Mouse (Mus musculus): ENCODE measurements around the gene Nectin3. TPM values are rescaled to one million over a fixed set of nuclear protein-coding genes. Genes with fewer than 3 reads are reported as not detected.
A peak's percentile ranks its signal among the peaks of the same experiment; 100 is the strongest.

Gene Nectin3
- 19.0 and 28.5 TPM in 2 replicates for polyA plus RNA-seq (2012; rRNA removed)

DNA sequence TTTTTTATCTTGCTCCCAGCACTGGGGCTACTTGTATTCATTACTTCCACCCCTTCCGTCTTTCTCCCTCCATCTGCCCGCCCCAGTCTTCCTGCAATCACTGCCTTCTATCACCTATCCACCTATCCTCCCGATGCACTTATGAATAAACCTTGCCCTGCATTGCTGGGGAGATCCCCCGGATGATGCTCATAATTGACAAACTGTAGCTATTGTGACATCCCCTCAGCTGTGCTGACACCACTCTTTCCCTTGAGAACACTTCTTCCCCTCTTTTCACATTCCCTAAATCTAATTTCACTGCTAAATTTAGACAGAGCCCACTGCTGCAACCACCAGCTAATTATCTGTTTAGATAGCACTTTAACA lies at the start of gene Nectin3:
Nectin3 (minus strand) TSS at position 105 of the 369 bp plus-strand sequence.
- DNase-seq (ENCODE audit: low read depth, low spot score), result no peak
- 6% methylated on average over 4 of the region's 4 CpGs for WGBS

DNA sequence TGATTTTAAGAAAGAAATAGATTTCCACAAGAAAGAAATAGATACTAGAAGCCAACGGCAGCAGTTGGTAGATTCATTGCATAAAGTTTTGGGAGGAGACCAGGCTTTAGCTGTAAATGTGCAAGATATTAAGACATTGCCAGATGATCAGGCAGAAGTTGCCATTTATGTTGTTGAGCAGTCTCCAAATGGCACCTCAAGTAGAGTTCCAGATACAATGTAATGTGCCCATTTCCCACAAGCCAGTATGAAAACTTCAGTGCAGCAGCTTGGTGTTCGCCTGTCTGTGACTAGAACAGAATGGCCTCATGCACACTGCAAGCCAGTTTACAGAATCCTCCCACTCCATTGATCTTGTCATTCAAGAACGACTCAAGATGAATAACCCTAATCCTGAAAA lies 39.8 kb upstream of the Nectin3 start:
- WGBS, result 92% methylated on average over 3 of the region's 3 CpGs
- no peak for DNase-seq (ENCODE audit: low read depth, low spot score)

DNA sequence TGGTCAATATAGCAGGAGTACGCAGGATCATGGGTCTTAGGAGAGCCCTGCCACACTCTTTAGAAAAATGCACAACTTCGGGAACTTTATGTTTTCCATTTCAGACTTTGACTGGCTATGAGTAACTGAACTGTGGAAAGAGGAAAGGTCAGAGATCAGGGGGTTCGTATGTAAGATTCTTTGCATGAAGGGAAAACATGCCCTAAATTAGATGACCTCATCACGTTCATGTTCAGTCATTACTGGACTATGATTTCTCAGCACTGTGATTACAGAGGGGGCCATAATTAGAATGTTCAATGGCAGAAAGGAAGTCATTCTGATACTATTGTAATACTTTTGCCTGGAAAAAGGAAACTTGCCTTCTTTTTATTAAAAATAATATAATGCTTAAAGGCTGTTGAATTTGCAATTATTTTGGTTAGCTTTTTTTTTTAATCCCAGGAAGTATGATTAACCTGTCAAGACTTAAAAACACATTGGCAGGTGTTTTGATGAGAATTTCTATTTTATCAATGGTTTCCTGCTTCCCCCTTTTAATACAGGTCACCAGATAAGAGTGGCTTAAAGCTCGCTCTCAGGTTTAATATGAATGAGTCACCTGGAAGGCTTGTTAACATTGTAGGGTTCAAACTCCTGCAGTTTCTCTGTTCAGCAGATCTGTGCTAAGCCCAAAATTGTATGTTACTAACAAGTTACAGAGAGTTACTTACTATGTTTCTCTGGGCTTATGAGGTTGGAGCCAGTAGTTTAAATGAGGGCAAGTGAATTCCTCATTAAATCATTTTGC lies 34.3 kb upstream of the Nectin3 start:
- WGBS, result 65% methylated on average over 5 of the region's 5 CpGs
- DNase-seq (ENCODE audit: low read depth, low spot score), result no peak

DNA sequence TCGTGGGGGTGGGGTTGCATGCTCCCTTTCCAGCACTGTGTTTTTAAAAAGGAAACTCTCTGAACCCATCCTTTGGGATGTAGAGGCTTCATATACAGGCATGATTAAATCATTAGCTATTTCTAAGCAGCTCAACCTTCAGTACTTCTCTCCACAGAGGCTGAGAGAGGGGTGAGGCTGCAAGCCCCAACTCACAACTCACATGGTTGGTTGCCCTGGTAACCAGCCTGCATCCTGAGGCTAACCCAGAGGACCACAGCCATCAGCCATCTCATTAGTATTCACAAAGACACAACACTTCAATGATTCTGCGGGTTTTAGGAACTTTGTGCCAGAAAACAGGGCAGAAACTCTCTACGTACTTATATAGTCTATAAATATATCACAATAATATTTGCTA lies 32.7 kb upstream of the Nectin3 start:
- DNase-seq (ENCODE audit: low read depth, low spot score), result no peak
- 77% methylated on average over 3 of the region's 3 CpGs for WGBS

DNA sequence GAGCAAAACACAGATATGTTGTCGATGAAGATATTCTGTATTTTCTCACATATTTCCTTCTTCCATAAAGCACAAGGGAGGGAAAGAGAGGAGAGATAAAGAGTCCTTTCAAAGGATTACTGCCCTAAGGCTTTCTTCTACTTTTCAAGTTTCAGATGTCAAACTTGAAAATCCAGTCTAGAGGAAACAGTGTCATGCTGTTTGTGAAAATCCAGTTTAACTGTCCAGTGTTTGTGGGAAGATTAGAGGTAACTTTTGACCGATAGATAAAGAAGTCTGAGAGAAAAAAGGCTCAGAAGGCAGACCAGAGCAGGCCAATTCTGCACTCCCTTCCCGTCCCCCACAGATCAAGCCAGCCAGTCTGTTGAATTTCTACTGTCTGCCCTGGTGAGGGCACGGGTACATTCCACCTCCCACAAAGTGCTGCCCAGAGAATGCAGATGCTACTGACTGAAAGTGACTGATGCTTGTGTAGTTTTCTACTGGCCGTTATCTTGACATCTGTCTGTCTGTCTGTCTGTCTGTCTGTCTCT lies 22.6 kb upstream of the Nectin3 start:
- WGBS, result 46% methylated on average over 5 of the region's 5 CpGs
- DNase-seq (ENCODE audit: low read depth, low spot score), result no peak

DNA sequence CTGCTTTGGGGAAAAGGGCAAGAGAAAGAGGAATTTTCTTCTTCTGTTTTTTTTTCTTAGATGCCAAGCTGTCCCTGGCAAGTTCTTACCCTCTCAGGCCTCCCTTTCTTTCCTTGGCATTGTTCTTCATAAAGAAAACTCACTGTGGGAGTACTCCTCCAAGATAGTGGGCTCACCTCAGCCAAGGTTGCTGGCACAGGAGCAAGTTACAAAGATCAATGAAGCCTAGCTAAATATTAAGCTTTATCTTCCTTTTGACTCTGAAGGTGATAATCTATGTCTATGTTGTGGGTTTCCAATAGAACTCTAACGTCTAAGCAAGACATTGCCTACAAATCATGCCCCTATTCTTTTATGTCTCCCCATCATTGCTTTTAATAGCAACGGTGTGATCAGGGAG lies 21.3 kb upstream of the Nectin3 start:
- DNase-seq (ENCODE audit: low read depth, low spot score), result no peak
- 39% methylated on average over 2 of the region's 2 CpGs for WGBS

DNA sequence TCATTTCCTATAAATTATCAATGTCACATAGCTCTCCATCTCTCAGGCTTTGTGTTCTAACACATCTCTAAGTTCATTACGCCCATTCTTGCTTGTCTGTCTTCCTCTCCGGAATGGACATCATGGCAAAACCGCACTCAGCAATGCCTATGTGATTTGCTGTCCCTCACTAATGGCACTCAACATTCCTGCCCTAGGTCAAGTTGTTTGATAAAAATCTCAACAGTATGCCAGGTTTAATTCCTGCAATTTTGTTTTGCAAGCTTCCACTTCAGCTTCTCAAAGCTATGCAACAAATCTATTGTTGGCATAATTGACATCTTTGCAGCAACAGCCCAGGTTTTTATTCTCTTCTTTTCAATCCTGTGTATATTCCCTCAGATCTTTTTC lies 9.6 kb upstream of the Nectin3 start:
- no peak for DNase-seq (ENCODE audit: low read depth, low spot score)
- WGBS, result 76% methylated on average over 3 of the region's 3 CpGs

DNA sequence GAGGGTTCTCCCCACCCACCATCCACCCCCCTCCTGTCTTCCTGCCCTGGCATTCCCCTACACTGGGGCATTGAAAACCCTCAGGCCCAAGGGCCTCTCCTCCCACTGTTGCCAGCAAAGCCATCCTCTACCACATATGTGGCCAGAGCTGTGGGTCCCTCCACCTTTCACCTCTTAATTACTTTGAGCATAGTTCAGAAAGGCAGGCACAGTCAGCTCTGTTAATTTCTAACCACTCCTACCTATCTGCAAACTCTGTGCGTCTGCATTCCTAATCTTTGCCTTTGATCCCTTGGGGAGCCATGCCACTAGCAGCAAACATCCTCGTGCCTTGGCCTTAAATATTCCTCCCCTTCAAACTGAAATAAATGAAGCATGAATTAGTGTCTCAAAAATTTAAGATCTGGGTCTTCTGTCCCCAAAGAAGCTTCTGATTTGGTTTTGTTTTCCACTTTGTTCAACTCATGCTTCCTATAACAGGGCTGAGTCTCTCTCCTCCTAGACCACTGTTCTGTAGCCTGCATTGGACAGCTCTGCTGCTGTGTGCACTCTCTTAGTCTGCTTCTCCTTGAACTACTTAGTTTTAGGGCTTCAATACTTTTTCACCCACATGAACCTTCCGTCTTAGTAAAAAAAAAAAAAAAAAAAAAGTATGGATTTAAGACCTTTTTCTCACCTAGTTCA lies 9.1 kb upstream of the Nectin3 start:
- 46% methylated on average over 3 of the region's 3 CpGs for WGBS
- DNase-seq (ENCODE audit: low read depth, low spot score), result no peak

DNA sequence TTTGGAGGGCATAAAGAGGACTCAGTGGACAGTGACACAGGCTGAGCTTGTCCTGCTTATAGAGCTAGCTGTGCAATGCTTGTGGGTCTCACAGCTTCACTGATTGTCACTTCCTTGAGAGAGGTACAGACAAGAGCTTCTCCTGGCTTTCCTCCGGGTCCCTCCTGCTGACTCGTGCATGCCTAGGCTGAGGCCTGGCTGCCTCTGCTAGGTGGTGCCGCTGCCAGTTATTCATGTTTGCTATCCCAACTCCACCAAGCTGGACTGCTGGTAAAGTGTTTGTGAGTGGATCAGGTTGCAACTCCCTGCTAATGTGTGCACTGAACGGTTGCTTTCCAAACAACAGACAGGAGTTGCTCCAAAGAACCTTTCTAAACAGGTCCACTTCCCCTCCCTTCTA lies 5.7 kb upstream of the Nectin3 start:
- no peak for DNase-seq (ENCODE audit: low read depth, low spot score)
- 85% methylated on average over 4 of the region's 4 CpGs for WGBS

DNA sequence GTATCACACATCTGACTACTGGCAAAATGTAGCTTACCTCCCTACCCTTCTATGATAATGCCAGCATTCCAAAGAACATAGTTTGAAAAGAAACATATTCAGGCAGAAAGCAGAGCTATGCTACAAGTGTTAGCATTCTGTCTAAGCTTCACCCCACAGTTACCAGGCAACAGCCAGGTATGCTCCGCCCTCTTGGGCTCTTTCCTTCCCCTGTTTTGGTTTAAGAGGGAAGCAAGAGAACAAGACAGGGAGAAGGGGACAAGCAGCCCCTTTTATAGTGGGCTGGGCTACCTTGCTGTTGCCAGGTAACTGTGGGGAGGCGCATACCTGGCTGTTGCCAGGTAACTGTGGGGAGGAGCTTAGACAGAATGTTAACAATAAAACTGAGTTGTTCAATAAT lies 4.0 kb upstream of the Nectin3 start:
- 35% methylated on average over 2 of the region's 2 CpGs for WGBS
- DNase-seq (ENCODE audit: low read depth, low spot score), result no peak

DNA sequence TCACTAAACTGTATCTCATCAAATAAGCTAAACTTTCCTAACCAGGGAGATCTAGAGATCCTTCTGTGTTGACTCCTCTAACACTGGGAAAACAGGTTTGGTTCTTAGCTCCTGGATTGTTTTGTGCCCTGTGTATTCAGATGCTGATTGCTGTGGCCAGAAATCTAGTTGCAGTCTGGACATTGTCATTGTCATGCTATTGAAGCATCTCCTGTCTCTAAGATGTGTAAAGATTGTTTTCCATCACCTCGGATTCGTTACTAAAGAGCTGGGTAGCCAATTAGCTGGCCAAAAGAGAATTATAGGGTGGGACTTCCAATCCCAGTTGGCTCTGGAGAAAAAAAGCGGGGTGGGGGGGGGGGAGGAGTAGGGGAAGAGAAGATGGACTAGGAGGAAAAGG lies 2.4 kb upstream of the Nectin3 start:
- 87% methylated on average over 3 of the region's 3 CpGs for WGBS
- no peak for DNase-seq (ENCODE audit: low read depth, low spot score)

DNA sequence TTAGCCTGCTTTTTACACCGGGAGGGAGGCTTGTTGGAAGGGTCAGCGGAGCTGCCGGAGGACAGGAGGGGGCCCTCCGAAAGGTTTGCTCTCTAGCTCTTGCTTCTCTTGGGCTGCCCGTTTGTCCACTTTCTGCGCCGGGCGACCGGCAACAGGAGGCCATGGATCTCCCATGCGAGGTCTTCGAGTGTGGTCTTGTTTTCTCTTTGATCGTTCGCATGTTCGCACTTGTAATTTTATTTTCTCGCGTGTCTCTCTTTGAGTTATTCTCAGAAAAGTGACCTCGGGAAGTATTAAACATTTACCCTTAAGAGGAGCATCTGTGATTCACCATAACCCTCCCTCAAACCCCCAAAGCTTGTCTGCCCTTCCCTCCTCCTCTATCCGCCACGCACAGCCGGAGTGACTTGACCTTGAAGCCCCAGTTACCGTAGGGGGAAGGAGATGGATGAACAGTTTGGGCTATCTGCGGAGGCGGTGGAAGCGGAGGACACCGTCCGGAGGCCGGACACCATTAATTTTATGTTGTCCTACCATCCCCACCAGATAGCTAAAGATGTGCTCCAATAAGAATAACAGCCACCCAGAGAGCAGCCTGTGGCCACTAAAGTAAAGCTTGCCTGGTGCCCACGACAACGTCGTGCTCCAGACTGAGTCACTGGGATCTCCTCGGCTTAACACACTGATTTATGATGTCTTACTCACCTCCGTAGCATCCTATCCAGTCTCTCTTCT lies 472 bp downstream of the Nectin3 start:
- no peak for DNase-seq (ENCODE audit: low read depth, low spot score)
- 1% methylated on average over 32 of the region's 32 CpGs for WGBS

DNA sequence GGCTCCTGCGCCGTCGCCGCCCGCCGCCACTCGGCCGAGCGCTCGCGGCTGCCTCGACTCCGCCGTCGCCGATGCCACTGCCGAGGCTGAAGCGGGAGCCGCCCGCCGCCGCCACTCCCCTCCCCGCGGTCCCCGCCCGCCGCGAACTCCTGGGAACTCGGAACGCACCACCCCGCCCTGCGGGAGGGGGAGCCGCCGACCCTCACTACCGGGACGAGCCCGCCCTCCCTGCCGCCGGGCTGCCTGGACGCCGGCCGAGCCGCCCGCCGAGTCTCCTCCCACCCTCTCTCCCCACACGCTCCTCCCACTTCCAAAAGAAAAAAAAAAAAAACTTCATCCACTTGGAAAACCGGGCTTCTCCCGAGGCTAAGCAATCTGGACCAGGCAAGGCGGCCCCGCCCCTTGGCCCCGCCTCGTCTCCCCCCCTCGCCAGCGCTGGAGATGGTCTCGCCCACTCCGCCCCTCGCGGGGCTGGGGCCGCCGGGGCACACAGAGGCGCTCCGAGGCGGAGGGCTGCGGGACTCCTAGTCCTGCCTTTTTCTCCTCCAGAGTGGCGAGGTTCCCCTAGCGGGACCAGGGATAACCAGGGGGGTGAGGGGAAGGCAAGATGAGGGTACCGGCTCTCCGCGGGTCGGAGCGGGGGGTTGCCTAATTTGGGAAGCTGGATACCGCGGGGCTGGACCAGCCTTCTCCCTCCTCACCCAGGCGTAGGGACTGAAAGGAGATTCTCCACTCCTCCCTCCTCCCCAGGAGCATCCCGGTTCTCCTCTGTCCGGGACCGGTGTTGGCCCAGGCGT lies 1.2 kb downstream of the Nectin3 start:
- DNase-seq (ENCODE audit: low read depth, low spot score), result peak; percentile 77
- WGBS, result under 1% methylated on average over 78 of the region's 78 CpGs

DNA sequence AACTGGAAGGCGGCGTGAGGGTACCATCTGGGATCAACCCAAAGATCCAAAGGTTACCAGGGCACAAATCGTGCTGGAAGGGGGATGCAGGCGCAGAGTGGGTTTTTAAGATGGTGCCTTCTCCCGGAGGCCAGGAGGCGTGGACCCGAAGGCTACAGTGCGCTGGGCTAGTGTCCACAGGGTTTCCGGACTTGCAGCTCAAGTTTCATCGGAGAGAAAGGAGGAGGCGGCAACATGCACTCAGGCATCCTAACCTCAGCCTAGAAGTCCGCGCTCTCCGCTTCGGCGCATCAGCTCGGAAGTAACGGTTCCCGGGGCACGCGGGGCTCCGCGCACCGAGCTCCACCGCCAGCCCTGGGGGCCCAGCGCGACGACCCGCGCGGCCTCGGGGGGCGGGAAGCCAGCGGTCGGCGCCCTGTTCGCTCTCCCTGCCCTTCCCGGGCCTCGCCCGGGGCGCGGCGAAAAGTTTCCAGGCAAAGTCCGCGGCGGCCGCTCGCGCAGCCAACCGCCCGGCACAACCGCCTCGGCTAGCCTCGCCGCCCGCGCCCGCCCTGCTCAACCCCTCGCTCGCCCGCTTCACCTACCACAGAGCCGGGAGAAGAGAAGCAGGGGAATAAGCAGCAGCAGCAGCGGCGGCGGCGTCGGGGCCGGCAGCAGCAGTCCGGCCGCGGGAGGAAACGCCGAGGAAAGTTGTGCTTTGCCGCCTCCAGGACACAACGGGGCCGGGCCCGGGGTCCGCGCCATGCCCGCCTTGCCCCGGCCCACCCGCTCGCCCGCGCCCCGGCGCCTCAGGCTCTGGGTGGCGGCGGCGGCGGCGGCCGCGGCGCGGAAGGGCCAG lies 2.1 kb downstream of the Nectin3 start:
- under 1% methylated on average over 96 of the region's 96 CpGs for WGBS
- DNase-seq (ENCODE audit: low read depth, low spot score), result no peak

DNA sequence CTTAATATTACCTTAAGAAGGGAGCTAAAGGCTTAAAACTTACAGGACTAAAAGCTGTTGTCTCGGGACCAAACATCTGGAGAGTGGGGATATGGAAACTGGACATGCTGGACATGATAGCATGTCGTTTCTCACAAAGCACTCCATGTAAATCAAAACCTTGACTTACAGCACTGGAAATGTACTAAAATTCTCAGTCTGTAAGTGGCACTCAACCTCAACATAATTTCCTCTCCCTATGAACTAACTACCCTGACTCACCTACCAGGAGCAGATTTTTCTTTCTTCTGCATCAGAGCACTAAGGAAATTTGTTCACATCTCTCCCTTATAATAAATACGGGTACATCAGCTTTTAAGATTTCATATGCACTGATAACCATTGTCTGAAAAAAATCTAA lies 3.1 kb downstream of the Nectin3 start:
- WGBS, result 17% methylated on average over 3 of the region's 3 CpGs
- no peak for DNase-seq (ENCODE audit: low read depth, low spot score)

DNA sequence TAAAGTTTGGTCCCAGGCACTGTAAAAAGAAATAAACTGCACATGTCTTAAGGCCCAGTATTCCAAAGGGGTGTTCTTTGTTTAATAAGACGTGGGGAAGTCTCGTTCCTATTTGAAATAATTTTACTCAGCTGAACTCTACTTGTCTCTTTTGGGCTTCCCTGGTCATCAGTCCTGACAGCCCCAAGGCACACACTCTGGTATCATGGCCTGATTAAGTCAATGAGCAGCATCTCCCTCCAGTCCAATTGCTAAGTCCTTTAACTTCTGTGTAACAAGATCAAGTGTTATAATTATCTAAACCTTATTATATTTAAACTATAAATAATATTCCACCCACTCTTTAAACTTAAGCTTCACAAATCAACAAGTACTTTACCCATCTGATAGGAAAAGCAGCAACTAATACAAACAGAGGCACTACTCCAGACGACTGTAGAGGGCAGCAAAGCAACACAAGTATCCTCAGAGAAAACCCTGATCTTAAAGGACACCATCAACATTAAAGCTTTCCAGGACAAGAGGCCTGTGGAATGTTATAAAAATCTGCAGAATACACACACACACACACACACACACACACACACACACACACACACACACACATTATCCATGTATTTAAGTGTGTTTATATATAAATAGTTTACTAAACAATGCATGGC lies 10.8 kb downstream of the Nectin3 start:
- no peak for DNase-seq (ENCODE audit: low read depth, low spot score)
- WGBS, result 38% methylated on average over 3 of the region's 3 CpGs

DNA sequence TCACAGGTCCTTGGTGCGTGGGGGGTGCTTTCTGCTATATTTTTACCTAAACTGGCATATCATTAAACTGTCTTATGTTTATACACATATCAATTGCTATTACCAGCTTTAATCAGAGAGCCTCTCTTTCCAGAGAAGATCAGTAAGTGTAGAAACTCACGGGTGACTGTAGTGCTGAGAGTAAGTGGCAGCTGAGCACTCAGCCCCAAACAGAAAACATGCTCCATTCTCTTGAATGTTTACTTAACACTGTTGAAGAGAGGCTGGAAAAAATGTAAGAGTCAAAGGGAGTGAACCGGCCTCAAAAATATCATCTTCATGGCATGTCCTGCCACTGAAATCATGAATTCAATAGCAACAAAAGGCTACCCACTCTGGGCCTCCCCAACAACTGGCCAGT lies 21.0 kb downstream of the Nectin3 start:
- 38% methylated on average over 3 of the region's 3 CpGs for WGBS

DNA sequence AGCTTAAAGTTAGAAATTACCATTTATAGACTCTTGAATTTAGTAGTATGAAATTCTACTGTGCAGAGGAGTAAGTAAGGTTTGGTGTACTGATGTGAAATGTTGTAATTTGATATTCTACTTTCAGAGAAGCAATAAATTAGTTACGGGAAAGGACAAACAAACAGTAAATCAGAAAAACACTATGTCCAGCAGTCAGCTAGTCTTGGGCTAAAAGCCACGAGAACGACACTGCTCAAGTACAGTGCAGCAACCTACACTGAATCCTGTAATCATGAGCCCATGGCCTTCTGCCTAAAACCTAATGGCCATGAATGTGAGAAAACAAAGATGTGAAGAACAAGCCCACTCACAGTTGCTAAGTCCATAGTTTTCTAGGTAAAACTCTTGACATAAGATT lies 46.9 kb downstream of the Nectin3 start:
- 66% methylated on average over 3 of the region's 3 CpGs for WGBS
- no peak for DNase-seq (ENCODE audit: low read depth, low spot score)

More for the DNA sequence above, 21.0 kb downstream of the Nectin3 start:
- DNase-seq (ENCODE audit: low read depth, low spot score), result no peak

Measured in large intestine, adult 2 months (tissue).